Mouse (Mus musculus): ENCODE results near the gene Tnks1bp1. TPM values are rescaled to one million over a fixed set of nuclear protein-coding genes. Genes with fewer than 3 reads are reported as not detected.

The Tnks1bp1 gene
- polyA plus RNA-seq, 1 experiment: 29.6 TPM

DNA sequence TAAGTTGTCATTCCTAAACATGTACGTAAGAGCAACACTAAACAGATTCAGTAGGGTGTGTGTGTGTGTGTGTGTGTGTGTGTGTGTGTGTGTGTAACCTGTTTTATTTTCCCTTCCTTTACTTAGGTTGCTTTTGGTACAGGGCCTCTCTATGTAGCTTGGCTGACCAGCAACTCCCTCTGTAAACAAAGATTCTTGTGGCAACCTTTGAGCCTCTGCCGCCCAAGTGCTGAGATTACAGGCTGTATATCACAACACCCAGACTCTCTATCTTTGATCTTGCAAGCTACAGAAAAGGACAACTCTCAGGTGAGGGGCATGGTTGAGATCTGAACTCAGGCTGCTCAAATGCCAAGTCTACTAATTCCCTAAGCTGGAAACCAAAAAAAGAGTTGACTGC lies 38.6 kb upstream of the Tnks1bp1 start:
- TF ChIP-seq POLR2A (IDR thresholded peaks at IDR 0.05; ENCODE audit: low read depth, low read length) (no peak), CTCF (IDR thresholded peaks at IDR 0.05; ENCODE audit: extremely low read depth, insufficient read length, insufficient replicate concordance, low read depth, low read length) (no peak)
- Histone ChIP-seq H3K27ac (ENCODE audit: insufficient read depth, low read depth, low read length) (0 out of 2 replicates have a peak overlapping the region, but pooled peaks have one; percentile 17), H3K4me3 (ENCODE audit: low read depth, low read length) (no peak overlapping the region), H3K4me1 (ENCODE audit: control insufficient read depth, insufficient read depth, insufficient read length, low read length) (peaks cover 8% of the 10 kb centered on the region; the same call in 1 of the 2 replicates), H3K27me3 (ENCODE audit: control insufficient read depth, insufficient read depth, low read length) (no peaks in the 10 kb centered on the region), H3K36me3 (ENCODE audit: control insufficient read depth, insufficient read depth, low read length) (no peaks in the 10 kb centered on the region)
- 18% methylated on average over 2 of the region's 2 CpGs for WGBS

DNA sequence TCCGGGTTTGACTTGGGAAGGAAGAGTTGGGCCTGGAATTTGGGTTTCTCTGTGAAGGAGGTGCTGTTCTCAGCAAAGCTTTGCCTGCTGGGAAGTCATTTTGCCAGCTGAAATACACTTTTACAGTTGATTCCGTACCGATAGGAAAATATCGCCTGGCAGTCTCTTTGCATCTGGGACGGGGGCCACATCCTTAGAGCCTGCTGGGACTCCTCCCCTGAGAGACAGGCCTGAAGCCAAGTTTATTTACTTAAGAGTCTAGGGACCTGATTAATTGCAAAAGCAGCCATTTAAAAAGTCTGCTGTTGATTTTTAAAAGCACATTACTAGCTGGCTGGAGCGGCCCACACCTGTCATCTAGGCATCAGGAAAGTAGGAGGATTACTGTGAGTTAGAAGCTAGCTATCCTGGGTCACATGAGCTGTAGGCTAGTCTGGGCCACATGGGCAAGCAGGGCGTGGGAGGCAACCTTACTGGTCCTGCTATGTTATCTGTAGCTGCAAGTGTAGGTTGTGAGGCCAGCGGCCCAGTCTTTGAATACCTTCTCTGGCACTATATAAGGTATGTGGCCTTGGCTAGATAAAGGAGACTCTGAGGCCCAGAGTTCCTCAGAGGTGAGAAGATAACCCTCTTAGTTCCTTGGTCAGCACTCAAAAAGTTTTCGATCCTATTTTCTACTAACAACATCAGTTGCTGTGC lies 35.8 kb upstream of the Tnks1bp1 start:
- peaks cover 8% of the 10 kb centered on the region; the same call in 1 of the 2 replicates for H3K4me1 ChIP-seq (ENCODE audit: control insufficient read depth, insufficient read depth, insufficient read length, low read length)
- no peaks in the 10 kb centered on the region for H3K27me3 ChIP-seq (ENCODE audit: control insufficient read depth, insufficient read depth, low read length)
- no peak overlapping the region for H3K4me3 ChIP-seq (ENCODE audit: low read depth, low read length)
- H3K27ac ChIP-seq (ENCODE audit: insufficient read depth, low read depth, low read length): no peak overlapping the region
- no peaks in the 10 kb centered on the region for H3K36me3 ChIP-seq (ENCODE audit: control insufficient read depth, insufficient read depth, low read length)
- WGBS: 32% methylated on average over 9 of the region's 9 CpGs
- TF ChIP-seq POLR2A (IDR thresholded peaks at IDR 0.05; ENCODE audit: low read depth, low read length) (no peak), CTCF (IDR thresholded peaks at IDR 0.05; ENCODE audit: extremely low read depth, insufficient read length, insufficient replicate concordance, low read depth, low read length) (no peak)

DNA sequence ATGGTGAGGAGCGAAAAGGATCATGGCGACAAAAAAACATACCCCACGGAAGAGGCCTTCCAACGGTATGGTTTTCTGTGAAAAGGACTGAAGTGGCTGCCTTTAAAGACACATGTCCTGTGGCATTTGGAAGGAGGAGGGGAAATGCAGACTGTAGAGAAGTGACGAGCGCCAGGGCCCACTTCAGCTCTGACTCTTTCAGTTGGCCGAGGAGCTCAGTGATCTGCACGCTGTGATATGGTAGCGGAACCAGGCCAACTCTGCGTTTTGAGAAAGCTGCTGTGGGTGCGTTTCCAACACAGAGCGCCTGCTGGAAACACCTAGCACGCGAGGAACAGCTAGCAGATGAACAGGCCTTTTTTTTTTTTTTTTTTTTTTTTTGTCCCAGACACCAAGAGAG lies 35.1 kb upstream of the Tnks1bp1 start:
- H3K4me3 ChIP-seq (ENCODE audit: low read depth, low read length): no peak overlapping the region
- no peaks in the 10 kb centered on the region for H3K36me3 ChIP-seq (ENCODE audit: control insufficient read depth, insufficient read depth, low read length)
- H3K4me1 ChIP-seq (ENCODE audit: control insufficient read depth, insufficient read depth, insufficient read length, low read length): peaks cover 8% of the 10 kb centered on the region; the same call in 1 of the 2 replicates
- WGBS: 85% methylated on average over 14 of the region's 14 CpGs
- TF ChIP-seq CTCF (IDR thresholded peaks at IDR 0.05; ENCODE audit: extremely low read depth, insufficient read length, insufficient replicate concordance, low read depth, low read length): no peak
- no peak for TF ChIP-seq POLR2A (IDR thresholded peaks at IDR 0.05; ENCODE audit: low read depth, low read length)
- no peaks in the 10 kb centered on the region for H3K27me3 ChIP-seq (ENCODE audit: control insufficient read depth, insufficient read depth, low read length)
- H3K27ac ChIP-seq (ENCODE audit: insufficient read depth, low read depth, low read length): no peak overlapping the region

DNA sequence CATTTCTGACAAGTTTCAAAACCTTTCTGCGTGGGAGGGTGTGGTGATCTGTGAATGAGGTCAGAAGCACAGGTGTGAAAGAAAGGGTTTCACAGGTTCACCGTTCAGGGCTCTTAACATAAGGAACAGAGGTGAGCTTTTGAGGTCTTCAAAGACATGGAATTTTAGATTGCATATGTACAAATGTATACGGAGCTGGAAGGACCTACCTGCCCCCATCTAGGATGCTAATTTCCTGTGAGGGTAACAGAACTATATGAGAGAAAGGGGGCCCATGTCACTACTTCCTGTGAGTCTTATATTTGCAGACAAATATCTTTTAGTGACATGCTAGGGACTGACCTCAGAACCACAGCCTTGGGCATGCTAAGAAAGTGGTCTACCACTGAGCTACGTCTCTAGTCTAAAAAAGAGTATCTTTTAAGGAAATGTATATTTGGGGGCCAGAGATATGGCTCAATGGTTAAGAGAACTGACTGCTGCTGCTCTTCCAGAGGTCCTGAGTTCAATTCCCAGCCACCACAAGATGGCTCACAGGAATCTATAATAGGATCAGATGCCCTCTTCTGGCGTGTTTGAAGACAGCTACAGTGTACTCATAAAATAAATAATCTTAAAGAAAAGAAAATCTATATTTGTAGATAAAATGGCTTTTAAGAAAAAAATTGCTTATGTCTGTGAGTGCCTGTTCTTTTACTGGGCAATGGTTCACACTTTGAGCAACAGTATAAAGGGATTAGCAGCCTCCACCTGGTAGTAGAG lies 33.8 kb upstream of the Tnks1bp1 start:
- TF ChIP-seq CTCF (IDR thresholded peaks at IDR 0.05; ENCODE audit: extremely low read depth, insufficient read length, insufficient replicate concordance, low read depth, low read length): no peak
- TF ChIP-seq POLR2A (IDR thresholded peaks at IDR 0.05; ENCODE audit: low read depth, low read length): no peak
- no peaks in the 10 kb centered on the region for H3K36me3 ChIP-seq (ENCODE audit: control insufficient read depth, insufficient read depth, low read length)
- 70% methylated on average over 5 of the region's 5 CpGs for WGBS
- peaks cover 8% of the 10 kb centered on the region; the same call in 1 of the 2 replicates for H3K4me1 ChIP-seq (ENCODE audit: control insufficient read depth, insufficient read depth, insufficient read length, low read length)
- H3K4me3 ChIP-seq (ENCODE audit: low read depth, low read length): no peak overlapping the region
- no peaks in the 10 kb centered on the region for H3K27me3 ChIP-seq (ENCODE audit: control insufficient read depth, insufficient read depth, low read length)
- no peak overlapping the region for H3K27ac ChIP-seq (ENCODE audit: insufficient read depth, low read depth, low read length)

DNA sequence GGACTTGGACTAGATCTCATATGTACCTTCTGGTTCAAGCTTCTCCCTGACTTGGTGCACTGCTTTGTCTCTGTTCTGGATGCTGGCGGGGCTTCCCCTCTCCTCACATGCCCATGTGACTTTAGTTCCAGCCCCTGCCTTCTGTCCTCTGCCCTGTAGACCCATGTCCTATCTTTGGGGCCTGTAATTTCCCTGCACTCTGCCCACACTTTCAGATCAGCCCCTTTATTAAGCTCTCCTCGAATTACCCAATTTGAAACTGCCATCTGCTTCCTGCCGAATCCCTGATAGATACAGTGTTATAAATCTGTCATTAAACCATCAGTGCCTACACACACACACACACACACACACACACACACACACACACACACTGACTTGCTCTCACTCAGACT lies 33.2 kb upstream of the Tnks1bp1 start:
- H3K4me1 ChIP-seq (ENCODE audit: control insufficient read depth, insufficient read depth, insufficient read length, low read length): peaks cover 6% of the 10 kb centered on the region; the same call in 1 of the 2 replicates
- WGBS: 29% methylated on average over 3 of the region's 3 CpGs
- H3K27ac ChIP-seq (ENCODE audit: insufficient read depth, low read depth, low read length): no peak overlapping the region
- H3K4me3 ChIP-seq (ENCODE audit: low read depth, low read length): no peak overlapping the region
- TF ChIP-seq CTCF (IDR thresholded peaks at IDR 0.05; ENCODE audit: extremely low read depth, insufficient read length, insufficient replicate concordance, low read depth, low read length): no peak
- H3K27me3 ChIP-seq (ENCODE audit: control insufficient read depth, insufficient read depth, low read length): no peaks in the 10 kb centered on the region
- no peaks in the 10 kb centered on the region for H3K36me3 ChIP-seq (ENCODE audit: control insufficient read depth, insufficient read depth, low read length)

DNA sequence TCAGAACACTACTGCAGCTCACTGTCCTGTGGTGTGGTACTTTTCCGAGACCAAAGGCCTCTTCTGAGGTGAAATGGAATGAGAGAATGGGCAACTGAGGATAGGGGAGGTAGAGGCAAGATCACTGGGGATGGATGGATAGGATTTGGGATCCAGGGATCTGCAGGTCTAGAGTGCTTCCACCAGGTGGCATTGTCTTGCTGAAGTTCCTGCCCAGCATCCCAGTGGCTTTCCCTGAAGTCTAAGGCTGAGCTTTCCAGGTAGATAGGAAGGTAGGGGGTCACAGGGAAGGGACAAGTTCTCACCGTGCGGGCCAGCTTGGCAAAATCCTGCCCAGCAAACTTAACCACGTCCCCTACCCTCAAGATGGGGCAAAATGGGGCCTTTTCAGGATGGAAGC lies 25.8 kb upstream of the Tnks1bp1 start:
- H3K27ac ChIP-seq (ENCODE audit: insufficient read depth, low read depth, low read length): no peak overlapping the region
- TF ChIP-seq POLR2A (IDR thresholded peaks at IDR 0.05; ENCODE audit: low read depth, low read length): no peak
- peak; percentile 61; the same call in 1 of the 2 replicates for TF ChIP-seq CTCF (IDR thresholded peaks at IDR 0.05; ENCODE audit: extremely low read depth, insufficient read length, insufficient replicate concordance, low read depth, low read length)
- 24% methylated on average over 4 of the region's 4 CpGs for WGBS
- no peaks in the 10 kb centered on the region for H3K4me1 ChIP-seq (ENCODE audit: control insufficient read depth, insufficient read depth, insufficient read length, low read length)
- H3K27me3 ChIP-seq (ENCODE audit: control insufficient read depth, insufficient read depth, low read length): no peaks in the 10 kb centered on the region
- no peak overlapping the region for H3K4me3 ChIP-seq (ENCODE audit: low read depth, low read length)
- no peaks in the 10 kb centered on the region for H3K36me3 ChIP-seq (ENCODE audit: control insufficient read depth, insufficient read depth, low read length)

DNA sequence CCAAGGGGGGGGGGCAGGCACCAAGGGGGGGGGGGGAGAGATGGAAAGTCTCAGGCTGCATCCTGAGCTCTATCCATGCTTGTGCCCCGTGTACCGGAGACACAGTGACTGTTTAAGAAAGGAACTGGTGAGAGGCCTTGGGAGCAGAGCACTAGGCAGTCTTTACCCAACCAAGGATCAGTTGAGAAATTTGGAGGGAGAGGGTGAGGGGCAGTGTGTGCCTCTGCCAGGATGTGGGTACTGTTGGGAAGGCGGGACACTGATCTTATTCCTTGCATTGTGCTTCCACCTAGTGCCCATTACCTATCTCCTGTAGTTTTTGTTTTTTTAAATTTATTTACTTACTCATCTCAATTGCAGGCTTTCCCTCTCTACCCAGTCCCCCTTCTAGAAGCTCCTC lies 21.6 kb upstream of the Tnks1bp1 start:
- H3K27ac ChIP-seq (ENCODE audit: insufficient read depth, low read depth, low read length): no peak overlapping the region
- H3K4me3 ChIP-seq (ENCODE audit: low read depth, low read length): no peak overlapping the region
- TF ChIP-seq POLR2A (IDR thresholded peaks at IDR 0.05; ENCODE audit: low read depth, low read length) (no peak), CTCF (IDR thresholded peaks at IDR 0.05; ENCODE audit: extremely low read depth, insufficient read length, insufficient replicate concordance, low read depth, low read length) (no peak)
- H3K36me3 ChIP-seq (ENCODE audit: control insufficient read depth, insufficient read depth, low read length): no peaks in the 10 kb centered on the region
- WGBS: 88% methylated on average over 3 of the region's 3 CpGs
- H3K27me3 ChIP-seq (ENCODE audit: control insufficient read depth, insufficient read depth, low read length): no peaks in the 10 kb centered on the region
- peaks cover 5% of the 10 kb centered on the region; the same call in 1 of the 2 replicates for H3K4me1 ChIP-seq (ENCODE audit: control insufficient read depth, insufficient read depth, insufficient read length, low read length)
